Mouse (Mus musculus) intestine, embryonic 16.5 days (tissue): Measurements from ENCODE around the gene Osbpl3. TPM values are rescaled to one million over a fixed set of nuclear protein-coding genes. Genes with fewer than 3 reads are reported as not detected.

Experiments used
- ATAC-seq: fragments of 200-750 bp; cut with Nextera tagmentation; 2 replicates; pipeline ENCODE4 v1.8.0; 2017; ENCODE audit warnings: moderate TSS enrichment, moderate library complexity
- H3K27ac ChIP-seq: fragments of 300-500 bp; sonication (generic); 2 replicates; pipeline ENCODE4 v1.5.1; 2014; ENCODE audit warnings: mild to moderate bottlenecking, low read length
- H3K27me3 ChIP-seq: fragments of 300-500 bp; sonication (generic); replicated peaks from 2 replicates; pipeline ENCODE4 v1.6.1; 2014; ENCODE audit warnings: low read length, control low read depth, mixed read lengths; ENCODE audit not compliant: control insufficient read depth, insufficient read depth
- H3K36me3 ChIP-seq: fragments of 300-500 bp; sonication (generic); 2 replicates; pipeline ENCODE4 v1.6.1; 2014; ENCODE audit warnings: low read length, control low read depth; ENCODE audit not compliant: control insufficient read depth, insufficient read depth
- H3K4me1 ChIP-seq: fragments of 300-500 bp; sonication (generic); 2 replicates; pipeline ENCODE4 v1.6.1; 2014; ENCODE audit warnings: low read length, control low read depth, mixed read lengths; ENCODE audit not compliant: control insufficient read depth, insufficient read depth
- H3K4me2 ChIP-seq: fragments of 300-500 bp; sonication (generic); 2 replicates; pipeline ENCODE4 v1.6.1; 2014; ENCODE audit warnings: low read depth, low read length, control low read depth
- H3K4me3 ChIP-seq: fragments of 300-500 bp; sonication (generic); 2 replicates; pipeline ENCODE4 v1.5.1; 2014; ENCODE audit warnings: mild to moderate bottlenecking, low read length
- H3K9ac ChIP-seq: fragments of 300-500 bp; sonication (generic); 2 replicates; pipeline ENCODE4 v1.6.1; 2014; ENCODE audit warnings: low read depth, low read length
- H3K9me3 ChIP-seq: fragments of 300-500 bp; sonication (generic); 2 replicates; pipeline ENCODE4 v1.6.1; 2016; ENCODE audit warnings: low read length, control low read depth; ENCODE audit not compliant: control insufficient read depth
- WGBS: fragments of 180-500 bp; shearing (Covaris S2); extraction: QIAGEN DNeasy Blood & Tissue Kit; methylation state at CpG from one replicate; pipeline ENCODE4 v1.1.7; 2014; 5-methylcytosine and 5-hydroxymethylcytosine counted together
- polyA plus RNA-seq: library from polyadenylated mRNA; unstranded; fragments of >200 nt; fragmentation: Nextera tagmentation; extraction: Ambion mirVana; gene quantifications from 2 replicates; pipeline ENCODE4 v1.2.1, GENCODE M21; 2015

The Osbpl3 gene
- polyA plus RNA-seq, 1 experiment from 2014 or later = 7.0 TPM

DNA sequence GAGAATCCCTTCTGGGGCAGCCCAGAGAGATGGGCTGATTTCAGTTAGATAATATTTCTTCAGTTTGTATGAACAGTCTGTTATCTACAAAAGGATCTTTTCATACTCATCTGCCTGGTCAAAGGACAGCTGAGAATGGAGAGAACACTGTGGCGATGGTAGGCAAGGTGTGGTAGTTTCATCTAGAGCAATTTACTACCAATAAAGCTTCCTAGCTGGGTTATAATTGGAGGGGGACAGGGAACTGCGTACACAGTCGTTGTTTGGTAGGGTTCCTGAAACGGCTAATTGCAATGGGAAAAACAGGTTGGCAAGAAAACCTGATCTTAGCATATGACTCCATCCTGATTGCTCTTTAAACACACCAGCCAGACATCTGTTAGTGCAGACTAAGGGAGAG, 182.1 kb downstream of the Osbpl3 start:
- peak; percentile 50; the same call in 1 of the 2 replicates for ATAC-seq
- H3K4me3 ChIP-seq = no peak overlapping the region
- 68% methylated on average over 4 of the region's 4 CpGs for WGBS
- no peak overlapping the region for H3K9ac ChIP-seq
- H3K4me1 ChIP-seq = no peaks in the 10 kb centered on the region
- H3K27me3 ChIP-seq = no peaks in the 10 kb centered on the region
- H3K27ac ChIP-seq = no peak overlapping the region
- H3K9me3 ChIP-seq = no peaks in the 10 kb centered on the region
- H3K36me3 ChIP-seq = no peaks in the 10 kb centered on the region
- H3K4me2 ChIP-seq = no peak overlapping the region

DNA sequence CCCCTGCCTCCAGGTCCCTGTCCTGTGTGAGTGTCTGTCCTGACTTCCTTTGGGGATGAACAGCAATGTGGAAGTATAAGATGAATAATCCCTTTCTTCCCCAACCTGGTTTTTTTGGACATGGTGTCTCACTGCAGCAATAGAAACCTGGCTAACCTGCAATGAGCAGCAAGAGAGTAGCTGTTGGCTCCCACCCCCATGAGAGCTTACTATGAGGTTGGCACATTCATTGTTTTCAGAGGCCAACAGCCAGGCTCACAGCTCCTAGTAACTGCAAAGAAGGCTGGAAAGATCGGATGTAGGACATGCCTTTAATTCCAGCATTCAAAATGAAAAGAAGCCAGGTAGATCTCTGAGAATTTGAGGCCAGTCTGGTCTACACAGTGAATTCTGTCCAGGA, 182.6 kb downstream of the Osbpl3 start:
- H3K36me3 ChIP-seq = no peaks in the 10 kb centered on the region
- no peaks in the 10 kb centered on the region for H3K4me1 ChIP-seq
- no peak for ATAC-seq
- 83% methylated on average over 1 of the region's 1 CpGs for WGBS
- no peak overlapping the region for H3K9ac ChIP-seq
- H3K9me3 ChIP-seq = no peaks in the 10 kb centered on the region
- no peak overlapping the region for H3K4me2 ChIP-seq
- H3K4me3 ChIP-seq = no peak overlapping the region
- H3K27ac ChIP-seq = no peak overlapping the region
- no peaks in the 10 kb centered on the region for H3K27me3 ChIP-seq

DNA sequence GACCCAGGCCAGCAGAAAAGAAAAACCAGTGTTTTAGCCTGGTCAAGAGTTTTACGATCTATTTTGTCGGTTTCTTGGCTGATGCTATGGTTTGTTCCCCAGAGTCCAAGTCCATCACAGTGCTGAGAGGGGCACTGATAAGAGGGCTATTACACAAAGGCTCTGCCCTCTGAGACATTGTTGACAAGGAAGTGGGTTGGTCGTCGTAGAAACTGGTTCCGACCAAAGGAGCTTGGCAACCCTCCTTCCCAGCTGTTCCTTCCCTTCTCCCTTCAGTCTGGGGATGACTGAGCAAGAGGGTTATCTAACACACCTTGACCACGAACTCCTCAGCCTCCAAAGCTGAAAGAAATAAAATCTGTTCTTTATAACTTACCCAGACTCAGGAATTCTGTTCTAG, 192.3 kb downstream of the Osbpl3 start, which contains the start of gene Gsdme:
Gene Gsdme (minus strand): TSS at position 193 of the 400 bp plus-strand sequence.
- H3K36me3 ChIP-seq = no peaks in the 10 kb centered on the region
- H3K4me3 ChIP-seq = no peak within 1 kb of the TSS
- H3K9me3 ChIP-seq = no peaks in the 10 kb centered on the region
- peaks cover 15% of the 10 kb centered on the region for H3K4me1 ChIP-seq
- H3K27me3 ChIP-seq = no peaks in the 10 kb centered on the region
- 48% methylated on average over 6 of the region's 6 CpGs for WGBS
- H3K4me2 ChIP-seq = peak within 1 kb of the TSS; percentile 10; the same call in 1 of the 2 replicates
- H3K27ac ChIP-seq = no peak within 1 kb of the TSS
- no peak within 1 kb of the TSS for H3K9ac ChIP-seq
- ATAC-seq = peak; percentile 65

DNA sequence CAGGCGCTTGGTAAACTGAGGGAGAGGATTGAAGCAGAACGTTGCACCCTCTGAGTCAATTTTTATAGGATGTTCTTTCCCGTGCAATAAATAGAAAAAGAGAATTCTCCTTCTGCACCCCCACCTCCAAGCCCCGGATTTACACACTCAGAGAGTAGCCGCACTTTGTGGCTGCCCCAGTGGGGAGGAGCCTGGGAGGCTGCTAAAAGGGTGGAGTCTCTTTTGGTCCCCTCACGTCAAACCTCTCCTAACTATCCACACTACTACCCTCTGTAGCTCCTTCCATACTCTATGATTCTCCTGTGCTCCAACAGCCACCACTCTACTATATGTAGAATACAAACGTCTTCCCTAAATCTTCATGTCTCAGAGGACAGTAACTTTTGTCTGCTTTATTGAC, 193.7 kb downstream of the Osbpl3 start:
- Histone ChIP-seq H3K9me3 (no peaks in the 10 kb centered on the region), H3K4me3 (peak overlapping the region; percentile 56), H3K4me2 (peak overlapping the region; percentile 76), H3K4me1 (peaks cover 15% of the 10 kb centered on the region), H3K27me3 (no peaks in the 10 kb centered on the region), H3K9ac (peak overlapping the region; percentile 74), H3K36me3 (no peaks in the 10 kb centered on the region), H3K27ac (peak overlapping the region; percentile 43; the same call in 1 of the 2 replicates)
- 36% methylated on average over 7 of the region's 7 CpGs for WGBS
- no peak for ATAC-seq

DNA sequence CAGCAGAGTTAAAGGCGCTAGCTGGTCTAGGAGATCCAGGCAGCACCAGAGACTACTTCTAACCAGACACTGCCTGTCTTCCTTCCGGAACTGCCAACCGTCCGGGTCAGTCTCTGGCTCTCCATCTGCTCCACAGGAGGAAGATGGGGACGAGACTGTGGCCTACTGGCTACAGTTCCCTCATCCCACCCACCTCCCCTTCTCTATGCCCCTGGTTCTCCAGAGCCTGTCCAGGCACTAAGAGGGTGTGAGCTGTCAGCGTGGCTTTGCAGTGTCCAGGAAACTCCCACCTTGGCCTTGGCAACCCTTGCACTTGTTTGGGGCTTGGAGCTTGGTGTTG, 194.1 kb downstream of the Osbpl3 start:
- peaks cover 15% of the 10 kb centered on the region for H3K4me1 ChIP-seq
- no peaks in the 10 kb centered on the region for H3K36me3 ChIP-seq
- H3K4me2 ChIP-seq = peak overlapping the region; percentile 76
- under 1% methylated on average over 6 of the region's 6 CpGs for WGBS
- peak overlapping the region; percentile 74 for H3K9ac ChIP-seq
- peak overlapping the region; percentile 56 for H3K4me3 ChIP-seq
- H3K27ac ChIP-seq = peak overlapping the region; percentile 43; the same call in 1 of the 2 replicates
- H3K27me3 ChIP-seq = no peaks in the 10 kb centered on the region
- no peaks in the 10 kb centered on the region for H3K9me3 ChIP-seq
- peak; percentile 58; the same call in 1 of the 2 replicates for ATAC-seq

DNA sequence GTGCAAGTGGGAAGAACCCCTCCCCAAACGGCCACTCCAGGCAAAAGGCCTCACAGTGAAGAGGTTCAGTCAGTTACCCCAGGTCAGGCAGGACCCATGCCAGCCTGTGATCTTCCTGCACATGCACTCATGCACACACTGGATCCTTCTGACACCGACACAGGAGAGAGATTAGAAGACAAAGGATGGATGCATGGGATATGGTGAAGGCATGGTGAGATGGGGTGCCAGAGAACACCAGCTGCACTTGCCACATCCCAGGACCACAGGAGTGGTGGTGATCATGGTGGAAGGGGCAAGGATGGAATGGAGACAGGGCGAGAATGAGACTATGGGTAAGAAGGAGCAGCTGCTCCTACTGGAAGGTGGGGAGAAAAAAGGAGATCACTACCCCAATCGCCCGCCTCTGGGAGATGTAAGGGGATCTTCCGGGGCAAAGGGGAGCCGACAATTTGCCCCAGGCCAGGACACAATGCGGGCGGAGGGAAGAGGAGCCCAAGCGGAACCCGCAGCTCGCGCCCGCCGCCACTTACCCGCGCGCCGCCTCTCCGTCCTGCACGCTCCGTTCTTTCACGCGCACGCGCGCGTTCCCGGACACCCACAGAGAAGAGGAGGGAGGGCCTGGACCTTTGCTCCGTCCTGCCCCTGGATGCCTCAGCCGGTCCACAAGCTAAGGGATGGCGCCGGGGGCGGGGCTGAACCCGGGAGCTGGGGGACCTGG, 194.6 kb downstream of the Osbpl3 start:
- ATAC-seq = peak; percentile 95
- Histone ChIP-seq H3K9me3 (no peaks in the 10 kb centered on the region), H3K36me3 (no peaks in the 10 kb centered on the region), H3K4me1 (peaks cover 15% of the 10 kb centered on the region), H3K9ac (peak overlapping the region; percentile 74), H3K27ac (no peak overlapping the region), H3K4me3 (peak overlapping the region; percentile 56), H3K4me2 (peak overlapping the region; percentile 76), H3K27me3 (no peaks in the 10 kb centered on the region)
- 2% methylated on average over 35 of the region's 35 CpGs for WGBS

DNA sequence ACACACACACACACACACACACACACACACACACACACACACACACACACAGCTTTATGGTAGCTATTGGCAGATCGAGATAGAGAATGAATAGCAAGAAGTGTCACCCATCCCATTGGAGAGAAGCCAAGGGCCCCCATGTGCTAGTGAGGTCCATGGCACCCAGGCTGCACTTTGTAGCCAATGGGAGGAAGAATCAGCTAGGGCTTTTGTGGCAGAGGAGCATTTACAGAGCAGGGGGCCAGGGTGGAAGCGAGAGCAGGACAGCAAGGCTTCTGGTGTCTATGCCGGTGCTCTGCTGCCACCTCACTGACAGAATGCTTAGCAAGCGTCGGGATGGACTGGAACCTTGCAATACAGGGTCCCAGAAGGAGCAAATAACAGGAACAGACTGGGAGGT, 200.6 kb downstream of the Osbpl3 start:
- no peaks in the 10 kb centered on the region for H3K36me3 ChIP-seq
- no peak overlapping the region for H3K4me3 ChIP-seq
- H3K27ac ChIP-seq = no peak overlapping the region
- no peaks in the 10 kb centered on the region for H3K27me3 ChIP-seq
- ATAC-seq = no peak
- H3K4me2 ChIP-seq = no peak overlapping the region
- no peak overlapping the region for H3K9ac ChIP-seq
- WGBS = 61% methylated on average over 5 of the region's 5 CpGs
- no peaks in the 10 kb centered on the region for H3K9me3 ChIP-seq
- H3K4me1 ChIP-seq = peaks cover 5% of the 10 kb centered on the region

DNA sequence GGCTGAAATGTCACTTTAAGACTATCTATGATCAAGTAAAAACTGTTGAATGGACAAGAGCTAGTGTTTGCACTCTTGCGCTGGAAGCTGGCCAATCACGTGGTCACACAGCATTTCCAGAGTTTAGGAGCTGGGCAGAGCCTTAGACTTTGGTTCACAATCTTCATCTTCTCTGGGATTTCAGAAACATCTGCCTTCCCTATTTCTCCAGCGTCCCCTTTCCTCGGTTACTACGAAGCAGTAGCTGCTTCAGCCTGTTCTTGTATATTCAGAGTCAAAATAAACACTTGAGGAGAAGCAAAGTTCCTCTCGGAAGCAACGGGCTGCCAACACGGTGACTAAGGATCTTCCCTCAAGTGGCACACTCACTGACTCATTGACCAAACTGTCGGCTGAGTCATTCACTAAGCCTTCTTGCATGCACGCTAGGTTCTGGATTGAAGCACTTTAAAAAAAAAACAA, 201.2 kb downstream of the Osbpl3 start:
- Histone ChIP-seq H3K36me3 (no peaks in the 10 kb centered on the region), H3K9me3 (no peaks in the 10 kb centered on the region), H3K9ac (no peak overlapping the region), H3K4me2 (peak overlapping the region; percentile 37; the same call in 1 of the 2 replicates), H3K4me1 (peaks cover 5% of the 10 kb centered on the region), H3K4me3 (no peak overlapping the region), H3K27ac (peak overlapping the region; percentile 39; the same call in 1 of the 2 replicates), H3K27me3 (no peaks in the 10 kb centered on the region)
- 19% methylated on average over 10 of the region's 10 CpGs for WGBS
- ATAC-seq = peak; percentile 71

DNA sequence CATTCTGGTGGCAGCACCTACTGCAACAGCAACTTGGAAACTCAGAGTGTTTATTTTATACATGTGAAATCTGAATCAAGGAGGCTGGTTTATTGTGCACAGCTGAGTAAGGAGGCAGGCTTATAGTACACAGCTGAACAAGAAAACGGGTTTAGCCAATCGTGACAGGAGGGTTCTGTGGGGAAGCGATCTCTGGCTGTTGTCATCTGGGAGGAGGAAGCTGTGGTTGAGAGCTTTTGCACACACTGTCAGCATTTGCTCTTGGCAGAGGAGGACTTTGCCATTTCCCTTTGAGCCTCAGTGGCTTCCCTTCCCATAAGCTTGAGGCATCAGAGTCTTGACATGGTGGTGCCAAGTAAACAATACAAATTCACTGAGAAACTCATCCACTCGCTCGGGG, 203.3 kb downstream of the Osbpl3 start:
- ATAC-seq = no peak
- Histone ChIP-seq H3K27me3 (no peaks in the 10 kb centered on the region), H3K36me3 (no peaks in the 10 kb centered on the region), H3K9me3 (no peaks in the 10 kb centered on the region), H3K27ac (no peak overlapping the region), H3K4me3 (no peak overlapping the region), H3K4me2 (no peak overlapping the region), H3K4me1 (peaks cover 5% of the 10 kb centered on the region), H3K9ac (no peak overlapping the region)
- 58% methylated on average over 5 of the region's 5 CpGs for WGBS
